Mouse (Mus musculus) embryo, embryonic 10.5 days (tissue): ENCODE data around the gene Lrba.

Experiments used
- DNase-seq: peaks from one replicate; pipeline ENCODE4 v3.0.0-alpha.2; 2015; ENCODE audit warnings: low spot score

Lrba gene

GRCm38 (mm10) chr3:86799041-86799440 is 574.6 kb downstream of the Lrba start:
- no peak for DNase-seq

- no peak for DNase-seq
Measured at GRCm38 (mm10) chr3:86800841-86801240, 576.4 kb downstream of the Lrba start.

GRCm38 (mm10) chr3:86802825-86803224 is 578.3 kb downstream of the Lrba start:
- no peak for DNase-seq

GRCm38 (mm10) chr3:86804265-86804664 is 579.8 kb downstream of the Lrba start:
- DNase-seq = no peak

- DNase-seq = no peak
Measured at GRCm38 (mm10) chr3:86806834-86807233, 582.4 kb downstream of the Lrba start.

GRCm38 (mm10) chr3:86807750-86808467 is 583.4 kb downstream of the Lrba start:
- DNase-seq = peak; percentile 71

- no peak for DNase-seq
Measured at GRCm38 (mm10) chr3:86809199-86809598, 584.7 kb downstream of the Lrba start.

DNA sequence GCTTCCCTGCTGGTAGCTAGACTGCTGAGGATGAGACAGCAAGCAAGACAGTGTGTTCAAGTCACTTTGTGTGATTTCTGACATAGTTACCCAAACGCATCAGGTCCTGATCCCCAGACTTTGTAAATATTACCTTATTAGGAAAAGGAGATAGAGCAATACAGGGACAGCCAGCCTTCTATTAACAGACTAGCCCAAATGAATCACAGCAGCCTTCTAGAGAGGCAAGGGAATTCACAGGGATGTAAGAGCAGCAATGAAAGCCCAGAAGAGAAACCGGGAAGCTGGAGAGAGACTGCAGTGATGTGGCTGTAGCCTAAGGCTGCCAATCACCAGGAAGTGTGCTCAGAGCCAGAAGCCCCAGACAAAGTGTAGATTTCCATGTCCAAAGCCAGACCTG is 585.2 kb downstream of the Lrba start:
- DNase-seq = no peak

DNA sequence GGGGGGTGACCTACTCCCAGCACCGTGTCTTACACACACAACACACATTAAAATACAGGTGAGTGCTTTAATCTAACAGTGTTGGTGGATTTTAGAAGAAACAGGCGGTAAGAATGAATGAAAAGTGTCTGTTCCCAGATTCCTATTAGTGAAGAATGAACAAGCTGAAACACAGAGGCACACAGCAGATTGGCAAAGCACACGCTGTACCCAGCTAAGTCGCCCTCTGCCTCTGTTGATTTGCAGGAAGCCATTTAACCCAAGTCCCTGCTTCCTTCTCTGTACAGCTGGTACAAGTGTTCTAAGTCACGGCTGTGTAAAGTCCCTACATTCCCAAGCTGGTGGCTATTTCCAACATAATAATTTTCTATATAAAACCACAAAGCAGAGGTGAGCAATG is 586.4 kb downstream of the Lrba start:
- no peak for DNase-seq

GRCm38 (mm10) chr3:86812689-86813088 is 588.2 kb downstream of the Lrba start:
- peak; percentile 91 for DNase-seq

DNA sequence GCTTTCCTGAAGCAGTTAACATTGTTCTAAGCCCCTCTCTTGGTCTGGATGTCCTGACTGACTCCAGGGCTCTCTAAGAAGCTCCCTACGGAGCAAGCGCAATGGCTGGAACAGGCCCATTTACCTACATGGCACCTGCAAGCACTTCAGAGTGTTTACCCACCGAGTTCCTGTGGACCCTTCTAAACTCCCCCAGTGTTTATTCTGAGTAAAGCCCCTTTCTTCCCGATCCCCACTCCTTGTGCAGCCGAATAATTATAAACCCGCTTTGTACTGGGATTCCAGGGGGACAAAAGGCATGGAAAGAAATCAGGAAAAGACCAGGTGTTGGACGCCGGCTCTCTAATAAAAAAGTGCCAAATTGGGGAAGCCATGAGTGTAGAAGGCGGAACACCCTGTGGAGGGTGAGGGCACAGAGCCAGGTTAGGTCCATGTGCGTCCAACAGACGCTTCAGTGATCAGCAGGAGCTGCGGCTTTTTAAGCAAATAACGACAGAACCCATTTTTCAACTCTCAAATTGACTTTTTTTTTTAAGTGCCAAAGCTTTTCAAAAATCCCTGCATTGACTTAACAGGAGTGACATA is 593.6 kb downstream of the Lrba start:
- no peak for DNase-seq

- DNase-seq = no peak
Measured at GRCm38 (mm10) chr3:86819372-86819771, 594.9 kb downstream of the Lrba start.

DNA sequence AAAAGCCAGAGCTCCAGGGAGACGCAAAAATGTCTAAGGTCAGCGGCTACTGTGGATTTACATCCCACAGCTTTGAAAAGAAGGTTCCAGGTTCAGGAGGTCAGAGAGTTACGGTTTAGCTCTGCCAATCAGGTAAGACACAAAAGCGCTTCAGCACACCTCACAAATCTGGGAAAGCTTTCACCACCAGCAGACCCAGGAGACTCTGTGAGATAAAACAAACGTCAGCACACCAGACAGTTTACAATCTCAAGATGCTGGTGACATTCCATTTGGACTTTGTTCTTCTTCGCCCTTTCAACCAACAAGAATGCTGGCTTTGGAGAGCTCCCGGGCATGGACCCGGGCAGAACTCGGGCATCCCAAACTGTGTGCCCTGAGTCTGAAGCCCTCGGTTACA is 595.9 kb downstream of the Lrba start:
- peak; percentile 59 for DNase-seq

DNA sequence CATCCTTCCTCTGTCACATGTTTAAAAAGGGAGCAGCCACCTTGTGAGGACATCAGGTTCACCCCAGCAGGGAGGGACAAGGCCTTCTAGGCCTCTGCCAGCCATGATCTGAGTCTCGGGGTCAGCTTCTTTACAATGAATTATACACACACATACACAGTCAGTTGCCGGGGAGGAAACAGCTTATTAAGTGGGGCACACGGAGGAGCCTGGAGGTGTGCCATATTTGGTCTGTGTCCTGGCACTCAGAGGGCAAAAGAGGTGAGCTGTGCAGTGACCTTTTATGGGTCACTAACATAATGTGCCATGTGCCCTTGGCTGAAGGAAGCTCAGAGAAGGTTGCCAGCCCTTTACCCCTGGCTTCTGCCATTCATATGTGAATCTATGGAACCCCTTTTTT is 596.9 kb downstream of the Lrba start:
- no peak for DNase-seq

GRCm38 (mm10) chr3:86827506-86827905 is 603.0 kb downstream of the Lrba start:
- no peak for DNase-seq

- DNase-seq = no peak
Measured at GRCm38 (mm10) chr3:86832115-86832514, 607.6 kb downstream of the Lrba start.
